Comparison of ENCODE assay signal across 15 mouse cellular contexts in the genomic region with DNA sequence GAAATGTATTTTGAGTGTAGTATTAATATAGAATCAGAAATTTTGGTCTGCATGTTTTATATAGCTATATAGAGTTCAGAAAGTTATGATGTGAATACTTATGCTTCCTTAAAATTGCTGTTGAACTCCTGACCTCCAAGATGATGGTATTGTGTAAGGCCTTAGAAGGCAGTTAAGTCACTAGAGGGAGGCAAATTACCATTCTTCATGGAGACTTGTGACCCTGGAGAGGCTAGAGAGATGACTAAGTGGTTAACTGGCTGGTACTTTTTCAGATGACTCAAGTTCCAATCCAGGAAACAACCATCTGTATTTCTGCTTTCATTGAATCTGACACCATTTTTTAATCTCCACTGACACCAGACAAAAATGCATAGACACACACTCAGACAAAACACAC. TPM values are rescaled to one million over a fixed set of nuclear protein-coding genes. Genes with fewer than 3 reads are reported as not detected.
DNase-seq lines count a peak whose midpoint lies in the region; ATAC-seq and TF ChIP-seq lines count a peak whose summit lies in the region.
"Had no signal": no experiment of that assay in that cellular context is flagged by ENCODE, and none has a peak within 500 bp of the region (broad histone marks: within the 10 kb centered on the region; RNA-seq: fewer than 3 reads in every experiment).

No protein-coding gene starts in this region.

- H3K9ac ChIP-seq in hindbrain, postnatal 0 days (replicated peaks; ENCODE audit: low read length): no peak overlapping the region
- H3K9ac ChIP-seq in hindbrain, embryonic 12.5 days: no peak overlapping the region
- H3K9ac ChIP-seq in forebrain, embryonic 11.5 days (ENCODE audit: low read length): no peak overlapping the region
- H3K9ac ChIP-seq: embryonic facial prominence, embryonic 13.5 days; liver, embryonic 14.5 days had no signal

- TF ChIP-seq CTCF in hindbrain, postnatal 0 days (IDR thresholded peaks at IDR 0.05; ENCODE audit: low read depth): 0 out of 2 replicates have a peak, but pooled peaks have one; percentile 19

- H3K4me3 ChIP-seq in hindbrain, postnatal 0 days (ENCODE audit: low read length): no peak overlapping the region
- no peak overlapping the region for H3K4me3 ChIP-seq in hindbrain, embryonic 12.5 days
- no peak overlapping the region for H3K4me3 ChIP-seq in macrophage (ENCODE audit: inconsistent target)
- H3K4me3 ChIP-seq in forebrain, embryonic 11.5 days (ENCODE audit: low read depth, low read length): no peak overlapping the region
- H3K4me3 ChIP-seq: embryonic facial prominence, embryonic 13.5 days had no signal

- H3K36me3 ChIP-seq in hindbrain, postnatal 0 days (ENCODE audit: insufficient read depth, low read length): no peaks in the 10 kb centered on the region
- no peaks in the 10 kb centered on the region for H3K36me3 ChIP-seq in hindbrain, embryonic 12.5 days
- no peaks in the 10 kb centered on the region for H3K36me3 ChIP-seq in macrophage (ENCODE audit: inconsistent target)
- H3K36me3 ChIP-seq in forebrain, embryonic 11.5 days (ENCODE audit: control insufficient read depth, insufficient read depth, low read length): no peaks in the 10 kb centered on the region
- H3K36me3 ChIP-seq: embryonic facial prominence, embryonic 13.5 days had no signal

- H3K27ac ChIP-seq in hindbrain, postnatal 0 days: no peak overlapping the region
- no peak overlapping the region for H3K27ac ChIP-seq in hindbrain, embryonic 12.5 days
- H3K27ac ChIP-seq in macrophage: peak overlapping the region; percentile 24; the same call in 1 of the 2 replicates
- no peak overlapping the region for H3K27ac ChIP-seq in forebrain, embryonic 11.5 days (ENCODE audit: low read depth, low read length)
- H3K27ac ChIP-seq: embryonic facial prominence, embryonic 13.5 days; liver, embryonic 14.5 days had no signal

- H3K79me2 ChIP-seq in macrophage (ENCODE audit: inconsistent target): no peaks in the 10 kb centered on the region

- H3K27me3 ChIP-seq in hindbrain, postnatal 0 days (ENCODE audit: insufficient read depth, low read length): no peaks in the 10 kb centered on the region
- H3K27me3 ChIP-seq in hindbrain, embryonic 12.5 days: no peaks in the 10 kb centered on the region
- H3K27me3 ChIP-seq in forebrain, embryonic 11.5 days (ENCODE audit: control insufficient read depth, insufficient read depth, low read length): no peaks in the 10 kb centered on the region
- H3K27me3 ChIP-seq: embryonic facial prominence, embryonic 13.5 days had no signal

- no peak for ATAC-seq in hindbrain, postnatal 0 days
- ATAC-seq in hindbrain, embryonic 12.5 days (ENCODE audit: low FRiP score): no peak
- ATAC-seq in forebrain, embryonic 11.5 days (replicated peaks; ENCODE audit: low FRiP score): no peak

- no peaks in the 10 kb centered on the region for H3K9me3 ChIP-seq in hindbrain, postnatal 0 days (ENCODE audit: low read length)
- H3K9me3 ChIP-seq in hindbrain, embryonic 12.5 days (replicated peaks): no peaks in the 10 kb centered on the region
- no peaks in the 10 kb centered on the region for H3K9me3 ChIP-seq in forebrain, embryonic 11.5 days (ENCODE audit: control insufficient read depth, low read length)
- H3K9me3 ChIP-seq: embryonic facial prominence, embryonic 13.5 days had no signal

- H3K4me2 ChIP-seq in hindbrain, postnatal 0 days (ENCODE audit: low read depth, low read length): no peak overlapping the region
- H3K4me2 ChIP-seq in hindbrain, embryonic 12.5 days (replicated peaks): no peak overlapping the region
- H3K4me2 ChIP-seq in forebrain, embryonic 11.5 days (ENCODE audit: low read depth, low read length, severe bottlenecking): no peak overlapping the region
- H3K4me2 ChIP-seq: embryonic facial prominence, embryonic 13.5 days had no signal

- no peaks in the 10 kb centered on the region for H3K4me1 ChIP-seq in hindbrain, postnatal 0 days (ENCODE audit: insufficient read depth, low read length)
- no peaks in the 10 kb centered on the region for H3K4me1 ChIP-seq in hindbrain, embryonic 12.5 days
- H3K4me1 ChIP-seq in forebrain, embryonic 11.5 days (replicated peaks; ENCODE audit: control insufficient read depth, insufficient read depth, low read length): no peaks in the 10 kb centered on the region
- H3K4me1 ChIP-seq: embryonic facial prominence, embryonic 13.5 days had no signal

- DNase-seq in hindbrain, postnatal 0 days (ENCODE audit: low spot score): no peak
- DNase-seq in A20 (ENCODE audit: low read depth, low spot score): peak; percentile 80
- peak; percentile 7 for DNase-seq in ZHBTc4 (ENCODE audit: low read depth, low spot score)
- no peak for DNase-seq in MN1 (ENCODE audit: low spot score)
- no peak for DNase-seq in retina, embryonic 14.5 days (ENCODE audit: low spot score)
- DNase-seq in forebrain, embryonic 11.5 days (ENCODE audit: low spot score): no peak
- DNase-seq: adrenal gland, adult 8-10 months; cerebellum, adult 11-12 months; kidney, adult 9 months; layer of hippocampus, adult 9-11 months; midbrain, embryonic 14.5 days had no signal

RNA-seq across cellular contexts. Expression of a gene that starts 11.8 kb away (rescaled TPM):
- 1.1 and 1.2 TPM in 2 replicates for total RNA-seq in hindbrain, postnatal 0 days (2014; rRNA removed)
- 1.6 and 1.7 TPM in 2 replicates for polyA plus RNA-seq in hindbrain, postnatal 0 days (2015; fragmentation: Nextera tagmentation; extraction: Ambion mirVana)
- polyA plus RNA-seq in hindbrain, embryonic 12.5 days (2016; fragmentation: Nextera tagmentation; extraction: Ambion mirVana): 0.85 and 1.3 TPM in 2 replicates
- 1,000 to 10,000 TPM in 6 of 26 experiments, 100 to 1,000 TPM in 20; 234 to 1,654 (median 819) TPM for total RNA-seq in macrophage (2018; cell fraction: chromatin; rRNA removed)
- total RNA-seq in macrophage (2018; cell fraction: cytosol; rRNA removed): 100 to 1,000 TPM; 435 to 614 (median 502) TPM
- 1,000 to 10,000 TPM in 2 of 26 experiments, 100 to 1,000 TPM in 24; 287 to 1,216 (median 634) TPM for total RNA-seq in macrophage (2018; cell fraction: nucleus; rRNA removed)
- 552 to 1,435 TPM (median 764 TPM) in 3 replicates for polyA plus RNA-seq in macrophage (2018)
- 0.69 and 0.87 TPM in 2 replicates for polyA plus RNA-seq in forebrain, embryonic 11.5 days (2014; fragmentation: Nextera tagmentation; extraction: Ambion mirVana)

Comparison
In these comparisons a context has a peak if more than half of its experiments do, and no peak if none do; other contexts are left out.
1. DNase-seq: peak in A20 (single experiment) and ZHBTc4 (single experiment); none in hindbrain, postnatal 0 days (single experiment), MN1 (single experiment), retina, embryonic 14.5 days (single experiment) and forebrain, embryonic 11.5 days (single experiment).
2. RNA of a gene that starts 11.8 kb away (polyA plus RNA-seq): 552 to 1,435 TPM in macrophage; 1.6 to 1.7 TPM in hindbrain, postnatal 0 days, 0.85 to 1.3 TPM in hindbrain, embryonic 12.5 days and 0.69 to 0.87 TPM in forebrain, embryonic 11.5 days; every median in the first group is over 100 times any median in the second.